Mouse (Mus musculus) kidney, postnatal 0 days (tissue): ENCODE data around the gene Enpp6. TPM values are rescaled to one million over a fixed set of nuclear protein-coding genes. Genes with fewer than 3 reads are reported as not detected.
A peak's percentile ranks its signal among the peaks of the same experiment; 100 is the strongest.

ENCODE experiments used
- ATAC-seq: fragments of 200-750 bp; cut with Nextera tagmentation; replicated peaks from 2 replicates; pipeline ENCODE4 v1.8.0; 2017; ENCODE audit warnings: low read depth, moderate number of reproducible peaks, moderate TSS enrichment, moderate library complexity; ENCODE audit not compliant: low FRiP score
- DNase-seq: peaks from one replicate; pipeline ENCODE4 v3.0.0-alpha.2; 2016; ENCODE audit warnings: low spot score
- H3K27ac ChIP-seq: fragments of 300-500 bp; sonication (generic); 2 replicates; pipeline ENCODE4 v1.5.1; 2014; ENCODE audit warnings: mild to moderate bottlenecking
- H3K27me3 ChIP-seq: fragments of 300-500 bp; sonication (generic); 2 replicates; pipeline ENCODE4 v1.6.1; 2014; ENCODE audit warnings: low read length, mixed read lengths; ENCODE audit not compliant: insufficient read depth
- H3K36me3 ChIP-seq: fragments of 300-500 bp; sonication (generic); 2 replicates; pipeline ENCODE4 v1.6.1; 2014; ENCODE audit warnings: low read length, mixed read lengths; ENCODE audit not compliant: insufficient read depth
- H3K4me1 ChIP-seq: fragments of 300-500 bp; sonication (generic); replicated peaks from 2 replicates; pipeline ENCODE4 v1.6.1; 2014; ENCODE audit warnings: antibody characterized with exemption, low read length, mixed read lengths; ENCODE audit not compliant: insufficient read depth
- H3K4me2 ChIP-seq: fragments of 300-500 bp; sonication (generic); 2 replicates; pipeline ENCODE4 v1.6.1; 2014; ENCODE audit warnings: mild to moderate bottlenecking, low read length, moderate library complexity, mixed read lengths
- H3K4me3 ChIP-seq: fragments of 300-500 bp; sonication (generic); replicated peaks from 2 replicates; pipeline ENCODE4 v1.5.1; 2014; ENCODE audit warnings: low read depth, low read length
- H3K9ac ChIP-seq: fragments of 300-500 bp; sonication (generic); 2 replicates; pipeline ENCODE4 v1.6.1; 2014; ENCODE audit warnings: low read depth, low read length
- H3K9me3 ChIP-seq: fragments of 300-500 bp; sonication (generic); replicated peaks from 2 replicates; pipeline ENCODE4 v1.6.1; 2016; ENCODE audit warnings: low read length, inconsistent platforms, mixed read lengths
- CTCF ChIP-seq: IDR thresholded peaks from 2 replicates; pipeline ENCODE4 v1.5.1; 2016; ENCODE audit warnings: antibody characterized with exemption, low read depth, mild to moderate bottlenecking, moderate library complexity
- WGBS: fragments of 180-500 bp; shearing (Covaris S2); extraction: QIAGEN DNeasy Blood & Tissue Kit; methylation state at CpG from one replicate; pipeline ENCODE4 v1.1.7; 2014; 5-methylcytosine and 5-hydroxymethylcytosine counted together
- polyA plus RNA-seq: library from polyadenylated mRNA; unstranded; fragments of >200 nt; fragmentation: Nextera tagmentation; extraction: Ambion mirVana; gene quantifications from 2 replicates; pipeline ENCODE4 v1.2.1, GENCODE M21; 2015

Enpp6 gene
- polyA plus RNA-seq, 1 experiment from 2014 or later = 2.3 TPM

GRCm38 (mm10) chr8:46968721-46969120, 18.0 kb upstream of the Enpp6 start:
- no peak overlapping the region for H3K27ac ChIP-seq
- no peak overlapping the region for H3K4me2 ChIP-seq
- H3K4me3 ChIP-seq = no peak overlapping the region
- WGBS = 99% methylated on average over 3 of the region's 3 CpGs
- no peak for TF ChIP-seq CTCF
- H3K9me3 ChIP-seq = no peaks in the 10 kb centered on the region
- H3K27me3 ChIP-seq = no peaks in the 10 kb centered on the region
- no peak overlapping the region for H3K9ac ChIP-seq
- ATAC-seq (no peak), DNase-seq (no peak)
- no peaks in the 10 kb centered on the region for H3K36me3 ChIP-seq
- H3K4me1 ChIP-seq = no peaks in the 10 kb centered on the region

- no peak overlapping the region for H3K27ac ChIP-seq
- no peak overlapping the region for H3K9ac ChIP-seq
- no peak for DNase-seq
- H3K27me3 ChIP-seq = no peaks in the 10 kb centered on the region
- no peak for ATAC-seq
- no peak overlapping the region for H3K4me3 ChIP-seq
- no peaks in the 10 kb centered on the region for H3K4me1 ChIP-seq
- no peaks in the 10 kb centered on the region for H3K36me3 ChIP-seq
- TF ChIP-seq CTCF = peak; percentile 61
- no peak overlapping the region for H3K4me2 ChIP-seq
- WGBS = 76% methylated on average over 2 of the region's 2 CpGs
- H3K9me3 ChIP-seq = 0 out of 2 replicates have a peak, but pooled peaks cover 2% of the 10 kb centered on the region
Measured at GRCm38 (mm10) chr8:46969386-46969785, 17.3 kb upstream of the Enpp6 start.

GRCm38 (mm10) chr8:46977376-46977775, 9.3 kb upstream of the Enpp6 start:
- no peak for TF ChIP-seq CTCF
- Histone ChIP-seq H3K27ac (no peak overlapping the region), H3K4me1 (no peaks in the 10 kb centered on the region), H3K4me2 (no peak overlapping the region), H3K27me3 (no peaks in the 10 kb centered on the region), H3K4me3 (no peak overlapping the region), H3K36me3 (no peaks in the 10 kb centered on the region), H3K9ac (no peak overlapping the region), H3K9me3 (0 out of 2 replicates have a peak, but pooled peaks cover 3% of the 10 kb centered on the region)
- WGBS = 50% methylated on average over 4 of the region's 4 CpGs
- no peak for DNase-seq
- no peak for ATAC-seq

GRCm38 (mm10) chr8:46982166-46982565, 4.5 kb upstream of the Enpp6 start:
- DNase-seq (no peak), ATAC-seq (no peak)
- Histone ChIP-seq H3K9ac (no peak overlapping the region), H3K4me3 (no peak overlapping the region), H3K27ac (no peak overlapping the region), H3K4me1 (no peaks in the 10 kb centered on the region), H3K9me3 (no peaks in the 10 kb centered on the region), H3K27me3 (no peaks in the 10 kb centered on the region), H3K4me2 (no peak overlapping the region), H3K36me3 (no peaks in the 10 kb centered on the region)
- WGBS = 84% methylated on average over 6 of the region's 6 CpGs
- TF ChIP-seq CTCF = no peak

GRCm38 (mm10) chr8:46982770-46983169, 3.9 kb upstream of the Enpp6 start:
- DNase-seq (peak; percentile 37), ATAC-seq (0 out of 2 replicates have a peak, but pooled peaks have one; percentile 10)
- H3K4me3 ChIP-seq = no peak overlapping the region
- TF ChIP-seq CTCF = no peak
- H3K27ac ChIP-seq = no peak overlapping the region
- H3K27me3 ChIP-seq = no peaks in the 10 kb centered on the region
- H3K4me1 ChIP-seq = no peaks in the 10 kb centered on the region
- no peak overlapping the region for H3K4me2 ChIP-seq
- 52% methylated on average over 4 of the region's 4 CpGs for WGBS
- no peaks in the 10 kb centered on the region for H3K36me3 ChIP-seq
- H3K9me3 ChIP-seq = no peaks in the 10 kb centered on the region
- no peak overlapping the region for H3K9ac ChIP-seq

GRCm38 (mm10) chr8:46984647-46985046, 2.0 kb upstream of the Enpp6 start:
- Histone ChIP-seq H3K4me3 (no peak overlapping the region), H3K27me3 (no peaks in the 10 kb centered on the region), H3K27ac (no peak overlapping the region), H3K4me1 (0 out of 2 replicates have a peak, but pooled peaks cover 2% of the 10 kb centered on the region), H3K9me3 (no peaks in the 10 kb centered on the region), H3K9ac (no peak overlapping the region), H3K4me2 (no peak overlapping the region), H3K36me3 (no peaks in the 10 kb centered on the region)
- no peak for ATAC-seq
- DNase-seq = no peak
- WGBS = 75% methylated on average over 11 of the region's 11 CpGs
- no peak for TF ChIP-seq CTCF

GRCm38 (mm10) chr8:46988366-46988765, 1.7 kb downstream of the Enpp6 start:
- ATAC-seq (no peak), DNase-seq (peak; percentile 61)
- H3K9ac ChIP-seq = no peak overlapping the region
- H3K4me2 ChIP-seq = no peak overlapping the region
- TF ChIP-seq CTCF = no peak
- H3K4me1 ChIP-seq = 0 out of 2 replicates have a peak, but pooled peaks cover 2% of the 10 kb centered on the region
- H3K36me3 ChIP-seq = no peaks in the 10 kb centered on the region
- H3K27me3 ChIP-seq = no peaks in the 10 kb centered on the region
- H3K27ac ChIP-seq = no peak overlapping the region
- 61% methylated on average over 6 of the region's 6 CpGs for WGBS
- H3K9me3 ChIP-seq = no peaks in the 10 kb centered on the region
- H3K4me3 ChIP-seq = no peak overlapping the region
